Mouse (Mus musculus): Measurements from ENCODE around the gene Adprhl1. TPM values are rescaled to one million over a fixed set of nuclear protein-coding genes. Genes with fewer than 3 reads are reported as not detected.

Gene Adprhl1
- not detected in 2 replicates for polyA plus RNA-seq (2012; rRNA removed)

GRCm38 (mm10) chr8:13254019-13254418 lies at the start of gene Adprhl1:
Gene Adprhl1, minus strand, starts transcription at chr8:13254162.

GRCm38 (mm10) chr8:13287692-13288623 lies 34.0 kb upstream of the Adprhl1 start, which contains the start of the genes Dcun1d2 and Tmco3:
Gene Dcun1d2, minus strand, starts transcription at chr8:13288131.
Gene Tmco3, plus strand, starts transcription at chr8:13288190.

GRCm38 (mm10) chr8:13200301-13201012 lies 53.5 kb downstream of the Adprhl1 start, which contains the start of gene Grtp1:
Gene Grtp1, minus strand, starts transcription at chr8:13200620.

Other genes starting within 250 kb of the Adprhl1 start
- 15.6 and 20.5 TPM in 2 replicates for gene F7, start 228.1 kb downstream of the Adprhl1 start, polyA plus RNA-seq (2012; rRNA removed)
- 251 and 253 TPM in 2 replicates for gene F10, start 216.9 kb downstream of the Adprhl1 start, polyA plus RNA-seq (2012; rRNA removed)
- 114 and 118 TPM in 2 replicates for gene Proz, start 193.2 kb downstream of the Adprhl1 start, polyA plus RNA-seq (2012; rRNA removed)
- 8.3 and 10.0 TPM in 2 replicates for gene Pcid2, start 148.7 kb downstream of the Adprhl1 start, polyA plus RNA-seq (2012; rRNA removed)
- 40.9 and 44.7 TPM in 2 replicates for gene Cul4a, start 148.5 kb downstream of the Adprhl1 start, polyA plus RNA-seq (2012; rRNA removed)
- 179 and 185 TPM in 2 replicates for gene Lamp1, start 95.0 kb downstream of the Adprhl1 start, polyA plus RNA-seq (2012; rRNA removed)
- gene Grtp1, start 53.5 kb downstream of the Adprhl1 start, polyA plus RNA-seq (2012; rRNA removed) = 4.9 and 5.4 TPM in 2 replicates
- 6.2 and 6.5 TPM in 2 replicates for gene Dcun1d2, start 34.0 kb upstream of the Adprhl1 start, polyA plus RNA-seq (2012; rRNA removed)
- 3.9 and 4.0 TPM in 2 replicates for gene Tmco3, start 34.0 kb upstream of the Adprhl1 start, polyA plus RNA-seq (2012; rRNA removed)
- gene Tfdp1, start 84.6 kb upstream of the Adprhl1 start, polyA plus RNA-seq (2012; rRNA removed) = 68.0 and 68.1 TPM in 2 replicates
- gene Atp4b, start 142.7 kb upstream of the Adprhl1 start, polyA plus RNA-seq (2012; rRNA removed) = not detected in 2 replicates
- 0.01 and 0.02 TPM in 2 replicates for gene Grk1, start 150.9 kb upstream of the Adprhl1 start, polyA plus RNA-seq (2012; rRNA removed)
- 0.02 and 0.07 TPM in 2 replicates for gene Tmem255b, start 181.0 kb upstream of the Adprhl1 start, polyA plus RNA-seq (2012; rRNA removed)
- gene Gas6, start 240.3 kb upstream of the Adprhl1 start, polyA plus RNA-seq (2012; rRNA removed) = 7.9 and 8.7 TPM in 2 replicates